Mouse (Mus musculus) hindlimb bud, embryonic 11.5 days (tissue): ENCODE results near the gene Gm10282.

ENCODE experiments used
- DNase-seq: peaks from one replicate; pipeline ENCODE4 v3.0.0-alpha.2; 2012; ENCODE audit warnings: low read depth, low spot score; ENCODE audit errors: extremely low spot score

Gm10282 gene

DNA sequence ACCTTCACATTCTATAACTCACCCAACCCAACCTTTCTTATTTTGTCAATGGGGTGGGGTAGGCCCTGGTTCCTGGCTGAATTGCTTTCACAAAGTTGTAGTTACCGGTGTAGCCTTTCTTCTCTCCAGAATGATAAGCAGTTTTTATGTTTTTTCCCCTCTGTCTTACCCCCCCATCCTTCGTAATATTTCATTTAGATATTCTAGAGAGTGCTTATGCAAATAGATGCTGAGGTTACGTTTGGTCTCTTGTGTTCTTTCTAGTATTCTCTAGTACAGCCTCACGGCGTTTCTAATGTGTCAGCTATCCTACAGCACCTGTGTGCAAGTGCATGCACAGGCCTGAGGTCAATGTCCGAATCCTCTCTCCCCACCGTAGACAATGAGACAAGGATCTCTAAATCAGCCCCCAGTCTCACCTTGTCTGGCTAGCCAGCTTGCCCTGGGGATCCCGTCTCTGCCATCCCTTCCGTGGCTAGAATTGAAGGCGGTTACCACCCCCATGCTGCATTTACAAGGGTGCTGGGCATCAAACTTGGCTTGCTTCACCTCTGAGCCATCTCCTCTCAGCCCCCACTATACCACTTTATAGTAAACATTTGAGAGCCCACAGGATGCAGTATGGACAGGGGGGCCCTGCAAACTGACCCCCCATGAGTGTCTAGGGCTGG, 19.1 kb upstream of the Gm10282 start:
- no peak for DNase-seq

DNA sequence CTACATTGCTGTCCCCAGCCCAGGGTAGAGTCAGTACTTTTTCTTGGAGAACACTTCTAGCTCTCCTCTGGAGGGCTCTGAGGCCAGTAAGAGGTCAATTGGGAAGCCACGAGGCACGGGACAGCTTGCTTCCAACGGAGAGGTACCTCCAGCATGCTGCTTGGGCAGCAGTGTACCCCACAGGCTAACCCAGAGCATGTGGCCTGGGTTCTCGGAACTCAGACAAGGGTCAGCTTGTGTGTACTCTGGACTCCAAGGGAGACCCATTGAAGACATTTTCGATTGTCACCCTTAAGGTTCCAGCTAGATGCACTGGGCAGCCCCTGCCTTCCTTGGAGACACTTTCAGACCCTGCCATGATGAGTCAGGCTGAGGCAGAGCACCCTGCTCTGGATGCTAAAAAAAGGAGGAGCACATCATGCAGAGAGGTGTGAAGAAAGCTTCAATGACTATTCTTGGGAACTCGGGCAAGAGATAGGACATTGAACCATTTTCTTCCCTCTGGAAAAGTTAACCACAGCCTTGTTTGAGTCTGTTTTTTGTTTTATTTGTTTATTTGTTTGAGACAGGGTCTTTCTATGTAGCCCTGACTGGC, 18.2 kb upstream of the Gm10282 start:
- no peak for DNase-seq

DNA sequence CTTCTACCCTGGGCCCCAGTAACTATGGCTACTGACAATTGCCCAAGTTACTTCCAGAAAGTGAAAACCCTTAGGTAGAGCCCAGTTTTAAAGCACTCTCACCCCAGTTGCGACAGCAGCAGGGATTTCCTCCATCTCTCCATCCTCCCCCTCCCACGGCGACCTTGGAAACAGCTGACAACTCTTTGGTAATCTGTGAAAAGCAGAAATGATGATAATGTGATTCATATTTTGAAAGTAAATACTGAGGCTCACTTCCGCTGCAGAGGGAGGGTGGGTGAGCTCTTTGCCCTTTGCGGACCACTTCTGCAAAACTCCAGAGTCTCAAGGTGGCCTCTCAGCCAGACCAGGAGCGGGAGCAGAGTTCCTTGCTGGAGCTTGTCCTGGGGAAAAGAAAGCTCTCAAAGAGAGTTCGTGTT, 17.4 kb upstream of the Gm10282 start:
- no peak for DNase-seq

DNA sequence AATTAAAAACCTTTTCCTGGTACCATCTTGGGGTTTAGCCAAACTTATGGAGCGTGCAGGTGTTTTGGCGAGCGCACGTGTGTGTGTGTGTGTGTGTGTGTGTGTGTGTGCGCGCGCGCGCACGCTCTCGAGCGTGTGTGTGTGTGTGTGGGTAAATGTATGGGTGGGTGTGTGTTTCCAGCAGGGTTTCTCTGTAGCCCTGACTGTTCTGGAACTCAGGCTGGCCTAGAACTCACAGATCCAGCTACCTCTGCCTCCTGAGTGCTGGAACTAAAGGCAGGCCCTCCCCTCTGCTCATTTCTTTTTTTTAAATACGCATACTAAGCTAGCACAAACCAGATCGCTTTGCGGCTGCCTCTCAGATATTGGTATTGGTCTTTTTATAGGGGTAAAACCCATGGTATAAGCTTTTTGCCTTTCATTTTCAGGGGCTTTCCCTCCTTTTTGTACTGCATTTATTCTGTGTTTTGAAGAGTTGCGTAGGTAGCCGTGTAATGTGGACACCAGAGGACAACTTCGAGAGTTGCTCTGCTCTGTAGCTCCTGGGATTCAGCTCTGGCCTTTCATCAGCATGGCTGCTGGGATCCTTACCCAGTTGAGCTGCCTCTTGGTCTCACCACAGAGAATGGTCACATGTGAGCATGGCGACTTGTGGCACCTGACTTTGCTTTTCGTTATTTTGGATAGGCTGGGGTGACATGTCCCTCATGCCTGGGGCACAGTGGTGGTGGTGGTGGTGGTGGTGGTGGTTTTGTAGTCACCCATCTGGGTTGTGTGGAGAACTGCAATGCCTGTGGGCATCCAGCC, 16.8 kb upstream of the Gm10282 start:
- DNase-seq: no peak

DNA sequence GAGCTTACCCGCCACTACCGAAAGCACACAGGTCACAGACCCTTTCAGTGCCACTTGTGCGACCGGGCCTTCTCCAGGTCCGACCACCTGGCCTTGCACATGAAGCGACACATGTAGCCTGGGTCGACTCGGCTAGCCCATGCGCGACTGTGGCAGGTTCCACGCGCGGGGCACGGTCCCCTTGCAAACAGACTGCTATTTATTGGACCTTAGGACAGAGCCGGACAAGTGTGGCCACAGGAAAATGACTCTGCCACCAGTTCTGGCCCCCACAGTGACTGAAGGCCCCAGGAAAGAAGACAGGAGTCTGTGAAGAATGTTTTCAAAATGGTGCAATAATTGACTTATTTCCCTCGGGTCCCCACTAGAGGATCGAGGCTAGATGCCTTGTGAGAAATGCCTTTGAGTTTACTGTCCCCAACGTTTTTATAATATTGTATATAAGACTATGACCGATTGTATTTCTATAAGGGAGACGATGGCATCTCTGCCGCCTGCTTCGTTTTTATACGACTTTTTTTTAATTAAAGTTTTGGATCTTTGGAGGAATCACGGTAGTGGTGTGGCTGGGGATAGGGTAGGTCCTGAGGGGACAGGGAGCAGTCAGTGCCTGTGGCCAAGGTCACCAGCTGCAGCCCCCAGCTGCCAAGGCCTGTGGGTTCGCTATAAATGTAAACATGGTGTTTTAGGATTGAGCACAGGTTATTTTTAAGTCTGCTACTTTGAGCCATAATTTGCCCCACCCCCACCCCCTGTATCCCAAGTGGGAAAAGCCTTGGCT, 15.9 kb upstream of the Gm10282 start:
- no peak for DNase-seq

DNA sequence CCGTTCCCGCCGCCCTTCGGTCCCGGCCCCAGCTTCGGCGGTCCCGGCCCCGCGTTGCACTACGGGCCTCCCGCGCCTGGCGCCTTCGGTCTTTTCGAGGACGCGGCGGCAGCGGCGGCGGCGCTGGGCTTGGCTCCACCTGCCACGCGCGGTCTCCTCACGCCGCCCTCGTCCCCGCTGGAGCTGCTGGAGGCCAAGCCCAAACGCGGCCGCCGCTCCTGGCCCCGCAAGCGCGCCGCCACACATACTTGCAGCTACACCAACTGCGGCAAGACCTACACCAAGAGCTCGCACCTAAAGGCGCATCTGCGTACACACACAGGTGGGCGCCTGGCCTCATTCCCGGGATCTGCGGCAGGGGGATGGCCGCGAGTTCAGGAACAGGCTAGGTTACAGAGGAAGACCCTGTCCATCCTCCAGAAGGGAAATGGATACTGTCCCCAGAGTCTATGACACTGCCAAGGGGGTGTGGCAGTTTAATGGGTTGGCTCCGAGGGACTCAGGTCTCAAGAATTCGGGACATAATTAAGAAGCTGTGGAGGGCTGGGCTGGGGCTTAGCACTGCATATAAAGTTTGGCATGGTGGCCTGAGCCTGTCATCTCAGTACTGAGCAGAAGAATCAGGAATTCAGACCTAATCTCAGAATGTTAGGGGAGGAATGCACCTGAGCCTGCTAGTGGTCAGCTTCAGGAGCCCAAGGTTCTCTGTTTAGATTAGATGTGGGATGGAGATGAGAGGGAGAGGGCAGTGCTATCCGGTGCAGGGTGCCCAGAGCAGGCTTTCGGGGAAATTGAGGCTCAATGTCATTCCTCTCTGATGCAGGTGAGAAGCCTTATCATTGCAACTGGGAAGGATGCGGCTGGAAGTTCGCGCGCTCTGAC, 15.1 kb upstream of the Gm10282 start:
- no peak for DNase-seq

DNA sequence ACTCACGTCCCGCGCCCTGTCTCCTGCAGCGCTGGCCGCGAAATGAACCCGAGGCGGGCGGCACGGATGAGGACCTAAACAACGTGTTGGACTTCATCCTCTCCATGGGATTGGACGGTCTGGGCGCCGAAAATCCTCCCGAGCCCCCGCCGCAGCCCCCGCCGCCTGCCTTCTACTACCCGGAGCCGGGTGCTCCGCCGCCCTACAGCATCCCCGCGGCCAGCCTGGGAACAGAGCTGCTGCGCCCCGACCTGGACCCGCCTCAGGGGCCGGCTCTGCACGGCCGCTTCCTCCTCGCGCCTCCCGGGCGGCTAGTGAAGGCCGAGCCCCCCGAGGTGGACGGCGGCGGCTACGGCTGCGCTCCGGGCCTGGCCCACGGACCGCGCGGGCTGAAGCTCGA, 14.3 kb upstream of the Gm10282 start:
- DNase-seq: no peak

DNA sequence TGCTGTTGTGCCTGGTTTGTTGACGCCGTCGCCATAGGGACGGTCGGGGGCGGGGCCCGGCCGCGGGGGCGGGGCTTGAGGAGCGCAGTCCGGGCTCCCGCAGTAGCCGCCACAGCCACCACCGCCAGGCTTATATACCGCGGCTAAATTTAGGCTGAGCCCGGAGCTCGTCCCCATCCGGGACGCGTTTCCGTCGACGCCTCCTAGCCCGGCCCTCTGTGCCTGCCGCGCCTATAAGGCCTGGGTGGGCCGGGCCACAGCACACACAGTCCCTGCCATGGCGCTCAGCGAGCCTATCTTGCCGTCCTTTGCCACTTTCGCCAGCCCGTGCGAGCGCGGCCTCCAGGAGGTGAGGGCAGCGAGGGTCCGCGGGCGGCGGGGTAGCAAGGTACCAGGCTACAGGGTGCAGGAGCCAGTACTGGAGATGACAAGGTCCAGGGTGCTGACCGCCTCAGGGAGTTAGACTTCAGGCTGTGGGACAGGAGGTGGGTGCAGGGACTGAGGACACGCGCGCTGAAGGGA, 13.8 kb upstream of the Gm10282 start, which contains the start of gene Klf2:
Gene Klf2, plus strand, starts transcription at position 233 of the 522 bp plus-strand sequence.
- DNase-seq: peak; percentile 54

DNA sequence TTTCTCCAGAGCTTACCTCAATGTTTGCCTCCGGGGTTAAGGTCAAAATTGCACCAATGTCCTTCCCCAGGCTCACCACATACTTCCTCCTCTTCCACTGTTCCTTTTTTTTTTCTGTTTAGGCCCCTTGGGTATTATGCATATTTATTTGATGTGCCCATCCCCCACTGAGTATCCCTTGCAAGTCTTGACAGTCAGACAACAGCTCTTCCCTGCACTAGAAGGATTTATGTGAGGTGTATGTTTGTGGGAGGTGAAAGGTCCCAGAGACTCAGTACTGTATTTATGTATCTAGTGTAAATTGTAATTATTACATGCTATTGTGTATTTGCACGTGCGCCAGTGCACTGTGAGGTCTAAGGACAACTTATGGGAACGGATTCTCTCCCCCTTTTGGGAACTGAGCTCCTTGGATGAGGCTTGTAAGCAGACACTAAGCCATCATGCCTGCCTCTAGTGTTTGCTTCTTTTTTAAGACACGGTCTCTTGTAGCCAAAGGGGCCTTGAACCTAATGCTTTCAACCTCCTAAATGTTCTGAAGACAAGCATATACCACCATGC, 12.8 kb upstream of the Gm10282 start:
- no peak for DNase-seq

DNA sequence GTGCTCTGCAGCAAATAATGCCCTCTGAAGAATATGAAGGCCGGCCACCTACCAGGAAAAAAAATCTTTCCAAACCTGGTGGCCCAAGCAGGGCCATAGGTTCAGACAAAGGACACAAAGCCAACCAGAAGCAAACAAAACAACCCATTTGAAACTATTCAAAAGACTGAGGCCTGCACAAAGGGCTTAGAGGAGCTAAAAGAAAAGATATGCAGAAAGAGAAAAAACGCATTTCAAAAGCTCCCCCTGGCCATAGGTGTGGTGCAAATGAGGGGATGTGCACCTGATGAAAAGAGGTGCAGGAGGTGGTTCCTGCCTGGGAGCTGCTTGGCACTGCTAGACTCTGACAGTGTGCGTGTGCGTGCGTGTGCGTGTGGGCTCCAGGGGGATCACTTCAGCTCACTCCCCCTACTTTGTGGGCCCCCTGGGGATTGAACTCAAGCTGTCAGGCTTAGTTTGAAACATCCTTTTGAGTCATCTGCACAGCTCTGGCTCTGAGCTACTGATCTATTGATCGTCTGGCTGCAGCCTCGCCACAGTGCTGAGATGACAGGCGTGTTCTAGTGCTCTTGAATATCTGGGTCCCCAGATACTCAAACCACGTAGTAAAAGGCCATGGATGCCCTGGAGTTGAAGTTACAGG, 11.1 kb upstream of the Gm10282 start:
- DNase-seq: no peak

DNA sequence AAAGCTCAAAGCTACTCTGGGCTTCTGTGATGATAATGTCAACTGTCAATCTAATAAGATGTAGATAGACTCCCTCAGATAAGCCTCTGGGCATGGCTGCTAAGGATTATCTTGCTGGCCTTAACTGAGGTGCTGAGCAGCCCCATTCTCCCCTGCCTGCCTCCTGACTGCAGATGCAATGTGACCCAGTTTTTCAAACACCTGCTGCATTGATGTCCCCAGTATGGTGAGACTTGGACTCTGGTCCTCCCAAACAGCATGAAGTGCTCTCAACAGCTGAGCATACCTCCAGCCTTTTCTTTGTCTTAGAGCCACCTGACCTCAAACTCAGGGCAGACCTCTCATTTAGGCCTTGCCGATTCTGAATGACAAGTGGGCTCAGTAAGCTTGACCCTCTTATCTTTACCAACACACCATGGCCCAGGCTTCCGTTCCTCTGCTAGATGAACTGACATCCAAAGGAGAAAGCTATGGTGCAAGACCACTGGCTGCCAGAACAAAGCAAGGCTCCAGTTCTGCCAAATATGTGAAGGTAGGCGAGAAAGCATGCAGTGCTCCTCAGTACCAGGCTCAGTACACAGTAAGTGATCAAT, 8.0 kb upstream of the Gm10282 start:
- no peak for DNase-seq

DNA sequence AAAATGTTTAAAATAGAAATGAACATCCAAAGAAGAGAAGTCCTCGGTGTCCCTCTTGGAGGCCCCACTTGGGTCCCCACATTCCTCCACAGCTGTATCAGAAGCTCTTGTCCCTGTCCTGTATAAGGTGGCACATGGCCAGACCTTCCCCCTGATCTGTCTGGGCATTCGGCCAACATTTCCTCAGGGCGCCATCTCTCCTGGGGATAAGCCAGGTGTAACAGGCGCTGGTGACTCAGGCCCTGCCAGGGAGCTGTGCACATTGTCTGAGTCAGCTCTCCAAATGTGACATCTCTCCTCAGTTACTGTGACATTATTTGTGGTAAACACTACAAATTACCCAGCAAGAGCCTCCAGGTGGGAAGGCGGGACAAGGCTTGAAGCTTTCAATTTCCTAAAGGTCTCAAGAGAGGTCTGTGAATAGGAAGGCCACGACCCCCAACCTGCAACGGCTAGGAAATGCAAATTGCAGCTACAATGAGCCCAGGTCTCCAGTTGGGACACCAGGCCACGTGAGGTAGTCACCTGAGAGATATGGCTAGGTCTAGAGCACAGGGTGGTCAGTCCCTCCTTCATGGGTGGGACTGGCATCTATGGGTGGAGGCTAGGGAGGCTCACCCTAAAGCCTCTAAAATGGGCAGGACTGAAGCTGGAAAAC, 5.9 kb upstream of the Gm10282 start:
- no peak for DNase-seq

DNA sequence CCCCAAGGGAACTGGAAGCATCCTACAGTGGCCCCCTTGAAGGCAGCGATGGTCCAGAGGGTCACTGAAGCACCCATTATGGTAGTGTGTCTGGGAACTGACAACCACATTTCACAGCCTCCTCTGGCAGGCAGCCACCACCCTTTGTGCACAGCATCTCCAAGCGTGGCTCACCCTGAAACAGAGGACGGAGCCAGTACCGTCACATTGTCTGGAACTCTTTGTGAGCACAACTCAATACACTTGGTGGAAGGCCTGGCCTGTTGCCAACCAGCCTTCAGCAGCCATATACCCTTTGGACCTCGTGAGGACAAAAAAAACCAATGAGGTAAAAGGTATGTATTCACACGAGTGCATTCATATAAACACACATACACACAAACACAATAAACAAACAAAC, 3.2 kb upstream of the Gm10282 start:
- DNase-seq: no peak

DNA sequence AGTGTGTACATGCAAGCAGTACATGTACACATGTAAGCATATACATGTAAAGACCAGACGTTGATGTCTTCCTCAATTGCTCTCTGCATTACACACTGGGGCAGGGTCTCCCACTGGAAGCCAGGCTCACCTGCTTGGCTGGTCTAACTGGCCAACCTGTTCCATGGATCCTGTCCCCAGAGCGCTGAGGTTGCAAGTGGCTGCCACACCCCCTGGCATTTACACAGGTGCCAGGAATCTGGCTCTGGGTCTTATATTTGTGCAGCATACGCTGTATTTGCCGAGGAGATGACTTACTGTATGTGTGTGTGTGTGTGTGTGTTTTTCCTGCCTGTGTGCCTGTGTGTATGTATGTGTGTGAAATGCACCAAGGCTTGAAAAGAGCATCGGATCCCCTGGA, 1.9 kb upstream of the Gm10282 start:
- DNase-seq: no peak

DNA sequence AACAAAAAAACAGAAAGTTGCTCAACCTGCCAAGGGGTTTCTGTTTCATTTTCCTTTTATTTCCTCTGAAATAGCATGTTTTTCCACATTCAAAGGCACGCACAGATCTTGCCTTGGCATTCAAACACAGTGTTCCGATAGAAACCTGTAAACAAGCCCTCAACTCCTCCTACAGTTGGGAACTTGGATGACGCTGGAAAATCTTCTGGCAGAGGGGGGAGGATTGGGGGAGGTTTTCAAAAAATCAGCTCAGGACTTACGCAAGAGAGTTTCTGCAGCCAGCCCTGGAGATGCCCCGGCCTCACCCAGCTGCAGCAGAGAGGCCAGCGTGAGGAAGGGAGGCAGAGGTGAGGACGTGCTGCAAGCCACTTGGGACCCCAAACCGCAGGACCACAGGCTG, 1.4 kb downstream of the Gm10282 start:
- DNase-seq: no peak

DNA sequence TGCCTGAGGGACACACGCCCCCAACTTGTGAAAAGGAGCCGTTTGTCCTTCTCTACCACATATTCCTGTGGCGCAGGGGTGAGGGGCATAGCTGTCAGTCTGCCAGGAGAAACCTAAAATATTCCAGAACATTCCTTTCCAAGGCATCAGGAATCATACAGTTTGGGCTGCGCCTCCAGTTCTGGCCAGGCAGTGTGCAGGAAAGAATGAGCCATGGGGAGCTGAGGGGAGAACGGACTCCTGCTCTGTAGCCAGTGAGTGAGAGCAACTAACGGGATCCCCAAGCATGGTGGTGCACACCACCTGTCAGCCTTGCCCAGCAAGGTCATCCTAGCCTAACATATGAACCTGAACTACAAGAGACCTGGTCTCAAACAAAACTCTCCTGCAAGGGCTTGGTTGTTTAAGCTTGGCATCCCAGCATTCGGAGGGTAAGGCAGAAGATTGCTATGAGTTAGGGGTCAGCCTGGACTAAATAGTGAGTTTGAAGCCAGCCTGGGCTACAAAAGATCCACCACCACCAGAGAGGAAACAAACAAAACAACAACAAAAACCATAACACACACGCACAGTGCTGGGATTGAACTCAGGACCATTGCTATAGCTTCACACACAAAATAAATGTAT, 2.0 kb downstream of the Gm10282 start:
- DNase-seq: no peak

DNA sequence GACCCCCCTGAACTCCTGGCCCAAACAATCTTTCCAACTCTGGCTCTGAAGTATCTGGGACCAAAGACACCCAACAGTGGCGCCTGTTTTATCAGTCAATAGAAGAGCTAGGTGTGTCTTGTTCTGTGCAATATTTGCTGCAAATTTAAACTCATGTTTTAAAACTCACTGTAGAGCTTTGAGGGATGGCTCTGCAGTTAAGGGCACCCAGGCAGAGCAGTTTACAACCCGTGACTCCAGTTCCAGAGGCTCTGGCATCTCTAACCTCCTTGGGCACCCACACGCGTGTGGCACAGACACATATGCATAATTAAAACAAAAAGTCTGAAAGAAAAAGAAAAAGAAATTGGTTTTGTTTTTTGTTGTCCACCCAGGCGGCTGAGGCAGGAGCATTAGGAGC, 3.6 kb downstream of the Gm10282 start:
- DNase-seq: no peak
